Mouse (Mus musculus): Measurements from ENCODE around the gene Cltc.

The Cltc gene

GRCm38 (mm10) chr11:86684126-86685012 is 73.0 kb downstream of the Cltc start:
- no peak for DNase-seq (ENCODE audit: low read depth in 1 of 2, low spot score in 2 of 2)

GRCm38 (mm10) chr11:86683395-86684125 is 73.8 kb downstream of the Cltc start, which contains the start of the genes Vmp1 and Ptrh2:
Gene Vmp1, minus strand, starts transcription at chr11:86683836.
Gene Ptrh2, plus strand, starts transcription at chr11:86683985.
- peak; percentile 79 to 85 for DNase-seq (ENCODE audit: low read depth in 1 of 2, low spot score in 2 of 2)

GRCm38 (mm10) chr11:86682861-86683260 is 74.5 kb downstream of the Cltc start:
- DNase-seq (ENCODE audit: low read depth in 1 of 2, low spot score in 2 of 2): no peak

DNA sequence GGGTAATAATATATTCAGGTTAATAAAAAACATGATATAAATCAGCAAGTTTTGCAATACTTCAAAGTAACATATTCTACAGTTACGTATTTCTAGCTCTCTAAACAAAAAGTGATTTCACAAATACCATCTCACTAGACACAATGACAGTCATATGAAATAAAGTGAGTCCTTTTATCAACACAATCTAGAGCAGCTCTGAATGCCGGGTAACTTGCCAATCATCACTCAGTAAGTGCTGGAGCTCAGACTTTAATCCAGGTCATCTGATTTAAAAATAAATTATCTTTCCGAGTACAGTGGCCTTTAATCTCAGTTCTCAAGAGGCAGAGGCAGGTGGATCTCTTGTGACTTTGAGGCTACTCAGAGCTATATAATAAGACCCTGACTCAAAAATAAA is 75.9 kb downstream of the Cltc start:
- no peak for DNase-seq (ENCODE audit: low read depth in 1 of 2, low spot score in 2 of 2)

DNA sequence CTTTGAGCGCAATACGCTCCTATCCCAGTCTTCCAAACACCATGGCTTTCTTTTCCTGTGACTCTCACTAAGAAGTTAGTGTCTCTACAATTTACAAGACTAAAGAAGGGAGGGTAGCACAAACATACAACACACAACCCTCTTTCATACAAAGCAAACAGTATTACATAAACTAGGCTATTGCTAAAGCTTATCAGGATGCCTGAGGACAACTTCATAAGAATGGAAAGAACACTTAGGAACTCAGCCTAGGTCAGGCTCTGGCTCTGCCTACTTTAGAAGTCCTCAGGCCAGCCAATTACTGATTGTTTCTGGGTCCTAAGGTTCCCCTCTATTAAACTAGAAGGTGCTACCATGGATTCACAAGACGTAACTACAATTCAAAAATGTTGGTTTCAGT is 76.6 kb downstream of the Cltc start:
- no peak for DNase-seq (ENCODE audit: low read depth in 1 of 2, low spot score in 2 of 2)

- DNase-seq (ENCODE audit: low read depth in 1 of 2, low spot score in 2 of 2): no peak
Observed at GRCm38 (mm10) chr11:86678957-86679356, 78.4 kb downstream of the Cltc start.

DNA sequence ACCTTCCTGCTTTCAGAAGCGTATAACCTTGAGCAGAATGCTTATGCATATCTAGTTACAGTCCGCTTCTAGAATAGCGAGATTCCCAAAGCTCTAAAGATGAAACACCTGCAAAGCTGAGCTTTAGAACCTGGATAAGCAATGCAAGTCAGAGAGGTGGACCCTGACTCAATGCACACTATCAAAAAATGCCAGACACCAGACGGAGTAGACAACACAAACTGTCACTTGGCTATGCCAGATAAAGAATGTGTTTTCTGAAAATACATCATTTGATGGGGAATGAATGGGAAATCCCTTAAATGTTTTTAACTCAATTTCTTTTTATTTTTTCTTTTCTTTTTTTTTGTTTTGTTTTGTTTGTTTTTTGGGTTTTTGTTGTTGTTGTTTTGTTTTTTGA is 81.8 kb downstream of the Cltc start:
- no peak for DNase-seq (ENCODE audit: low read depth in 1 of 2, low spot score in 2 of 2)

- no peak for DNase-seq (ENCODE audit: low read depth in 1 of 2, low spot score in 2 of 2)
Observed at GRCm38 (mm10) chr11:86672772-86673171, 84.6 kb downstream of the Cltc start.

DNA sequence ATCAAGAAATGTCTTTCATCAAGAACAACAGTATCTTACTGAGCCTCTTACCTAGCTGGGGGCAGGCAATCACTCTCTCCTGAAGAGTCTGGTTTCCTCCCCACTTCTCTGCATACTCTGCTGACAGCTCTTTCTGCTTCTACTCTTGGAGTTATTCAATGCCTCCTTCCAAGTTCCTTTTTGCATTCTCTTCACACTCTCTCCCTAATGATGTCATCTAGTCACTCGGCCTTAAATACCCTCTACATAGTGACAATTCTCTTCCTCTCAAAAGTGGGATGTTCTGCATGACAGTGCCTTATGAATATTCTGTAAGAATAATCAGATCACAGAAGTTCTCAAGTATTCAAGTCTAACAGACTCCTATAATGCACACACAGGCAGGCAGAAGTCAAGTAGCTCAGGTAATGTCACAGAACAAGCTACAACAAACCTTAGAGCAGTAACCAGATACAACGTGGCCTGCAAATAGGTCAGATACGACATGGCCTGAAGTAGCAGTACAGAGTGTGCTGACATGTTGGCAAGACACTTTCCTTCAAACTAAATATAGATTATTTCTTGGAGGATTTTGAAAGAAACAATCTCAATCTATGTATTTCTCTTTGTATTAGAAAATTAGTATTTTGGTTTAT is 86.2 kb downstream of the Cltc start:
- DNase-seq (ENCODE audit: low read depth in 1 of 2, low spot score in 2 of 2): no peak

GRCm38 (mm10) chr11:86668169-86668568 is 89.2 kb downstream of the Cltc start:
- no peak for DNase-seq (ENCODE audit: low read depth in 1 of 2, low spot score in 2 of 2)

- DNase-seq (ENCODE audit: low read depth in 1 of 2, low spot score in 2 of 2): no peak
Observed at GRCm38 (mm10) chr11:86667553-86667952, 89.8 kb downstream of the Cltc start.

DNA sequence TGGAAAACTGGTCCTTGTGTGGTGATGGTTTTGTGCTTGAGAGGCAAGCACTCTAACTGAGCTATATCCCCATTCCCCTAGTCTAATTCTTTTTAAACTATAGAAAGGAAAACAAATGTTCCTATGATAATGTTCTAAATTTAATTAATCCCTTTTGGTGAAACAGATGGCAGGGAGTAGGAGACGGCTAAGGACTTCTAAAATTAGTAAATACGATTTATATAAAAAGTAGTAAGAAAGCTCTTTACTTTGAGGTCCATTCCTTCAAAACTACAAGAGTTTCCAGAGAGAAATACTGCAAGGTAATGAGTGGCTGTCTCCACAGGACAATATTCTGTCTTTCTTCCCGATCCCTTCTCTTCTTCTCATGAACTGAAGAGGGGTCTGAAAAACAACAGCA is 93.0 kb downstream of the Cltc start:
- DNase-seq (ENCODE audit: low read depth in 1 of 2, low spot score in 2 of 2): no peak

- DNase-seq (ENCODE audit: low read depth in 1 of 2, low spot score in 2 of 2): no peak
Observed at GRCm38 (mm10) chr11:86663977-86664376, 93.4 kb downstream of the Cltc start.

- no peak for DNase-seq (ENCODE audit: low read depth in 1 of 2, low spot score in 2 of 2)
Observed at GRCm38 (mm10) chr11:86662986-86663895, 94.1 kb downstream of the Cltc start.

- no peak for DNase-seq (ENCODE audit: low read depth in 1 of 2, low spot score in 2 of 2)
Observed at GRCm38 (mm10) chr11:86657863-86658262, 99.5 kb downstream of the Cltc start.

- no peak for DNase-seq (ENCODE audit: low read depth in 1 of 2, low spot score in 2 of 2)
Observed at GRCm38 (mm10) chr11:86656849-86657567, 100.4 kb downstream of the Cltc start.

DNA sequence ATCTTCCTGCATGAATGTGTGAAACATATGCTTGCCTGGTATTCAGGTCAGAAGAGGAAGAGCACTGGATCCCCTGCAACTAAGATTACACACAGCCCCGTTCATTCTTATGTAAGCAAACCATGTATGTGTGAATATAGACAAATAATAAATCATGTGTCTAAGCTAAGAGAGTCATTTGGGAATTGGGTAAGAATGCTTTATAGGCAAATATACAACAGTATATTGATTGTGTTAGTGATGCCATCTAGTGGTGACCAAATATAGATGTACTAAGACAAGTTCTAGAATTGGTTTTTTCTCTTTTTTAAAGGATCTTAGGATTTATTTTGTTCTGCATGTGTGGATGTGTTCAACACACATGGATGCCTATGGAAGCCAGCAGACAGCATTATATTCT is 101.7 kb downstream of the Cltc start:
- no peak for DNase-seq (ENCODE audit: low read depth in 1 of 2, low spot score in 2 of 2)

DNA sequence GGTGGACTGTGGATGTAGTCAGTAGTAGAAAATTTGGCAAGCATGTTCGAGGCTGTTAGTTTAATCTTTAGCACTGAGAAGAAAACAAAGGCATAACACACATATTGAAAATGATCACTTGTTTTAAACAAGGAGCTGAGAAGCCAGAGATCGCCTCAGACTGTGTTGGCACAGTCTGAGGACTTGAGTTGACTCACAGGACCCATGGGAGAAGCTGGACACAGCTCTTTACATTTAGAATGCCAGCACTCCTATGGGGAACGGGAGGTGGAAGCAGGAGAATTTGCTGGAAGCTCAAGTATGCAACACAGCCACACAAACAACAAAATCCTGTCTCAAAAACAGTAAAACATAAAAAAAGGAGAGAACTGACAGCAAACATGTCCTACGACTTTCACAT is 103.3 kb downstream of the Cltc start:
- DNase-seq (ENCODE audit: low read depth in 1 of 2, low spot score in 2 of 2): no peak

- peak in 1 of 2 experiments; percentile 31 for DNase-seq (ENCODE audit: low read depth in 1 of 2, low spot score in 2 of 2)
Observed at GRCm38 (mm10) chr11:86653446-86653845, 103.9 kb downstream of the Cltc start.

GRCm38 (mm10) chr11:86652578-86652979 is 104.8 kb downstream of the Cltc start:
- DNase-seq (ENCODE audit: low read depth in 1 of 2, low spot score in 2 of 2): peak; percentile 29 to 35

Data from monocyte, adult 2 months (primary cell).